Mouse (Mus musculus) forebrain, embryonic 11.5 days (tissue): Measurements from ENCODE around the gene Rnaseh2b. TPM values are rescaled to one million over a fixed set of nuclear protein-coding genes. Genes with fewer than 3 reads are reported as not detected.

Source experiments
- ATAC-seq: fragments of 200-750 bp; cut with Nextera tagmentation; replicated peaks from 2 replicates; pipeline ENCODE4 v1.8.0; 2017; ENCODE audit warnings: moderate TSS enrichment; ENCODE audit not compliant: low FRiP score
- DNase-seq: peaks from one replicate; pipeline ENCODE4 v3.0.0-alpha.2; 2017; ENCODE audit warnings: low spot score
- H3K27ac ChIP-seq: fragments of 300-500 bp; sonication (generic); 2 replicates; pipeline ENCODE4 v1.5.1; 2014; ENCODE audit warnings: low read depth, low read length
- H3K27me3 ChIP-seq: fragments of 300-500 bp; sonication (generic); 2 replicates; pipeline ENCODE4 v1.6.1; 2014; ENCODE audit warnings: mild to moderate bottlenecking, low read length, mixed read lengths; ENCODE audit not compliant: control insufficient read depth, insufficient read depth
- H3K36me3 ChIP-seq: fragments of 300-500 bp; sonication (generic); 2 replicates; pipeline ENCODE4 v1.6.1; 2014; ENCODE audit warnings: mild to moderate bottlenecking, low read length, moderate library complexity, mixed read lengths; ENCODE audit not compliant: control insufficient read depth, insufficient read depth
- H3K4me1 ChIP-seq: fragments of 300-500 bp; sonication (generic); replicated peaks from 2 replicates; pipeline ENCODE4 v1.6.1; 2014; ENCODE audit warnings: low read length, mixed read lengths; ENCODE audit not compliant: control insufficient read depth, insufficient read depth
- H3K4me2 ChIP-seq: fragments of 300-500 bp; sonication (generic); 2 replicates; pipeline ENCODE4 v1.6.1; 2014; ENCODE audit warnings: low read depth, mild to moderate bottlenecking, low read length, moderate library complexity, mixed read lengths; ENCODE audit not compliant: severe bottlenecking
- H3K4me3 ChIP-seq: fragments of 300-500 bp; sonication (generic); 2 replicates; pipeline ENCODE4 v1.5.1; 2014; ENCODE audit warnings: low read depth, low read length
- H3K9ac ChIP-seq: fragments of 300-500 bp; sonication (generic); 2 replicates; pipeline ENCODE4 v1.6.1; 2014; ENCODE audit warnings: low read length
- H3K9me3 ChIP-seq: fragments of 300-500 bp; sonication (generic); 2 replicates; pipeline ENCODE4 v1.6.1; 2016; ENCODE audit warnings: low read length, mixed read lengths; ENCODE audit not compliant: control insufficient read depth
- WGBS: fragments of 180-500 bp; shearing (Covaris S2); extraction: QIAGEN DNeasy Blood & Tissue Kit; methylation state at CpG from one replicate; pipeline ENCODE4 v1.1.7; 2014; 5-methylcytosine and 5-hydroxymethylcytosine counted together
- polyA plus RNA-seq: library from polyadenylated mRNA; unstranded; fragments of >200 nt; fragmentation: Nextera tagmentation; extraction: Ambion mirVana; gene quantifications from 2 replicates; pipeline ENCODE4 v1.2.1, GENCODE M21; 2014

Rnaseh2b gene
- polyA plus RNA-seq, 1 experiment from 2014 or later, result 71.7 TPM

DNA sequence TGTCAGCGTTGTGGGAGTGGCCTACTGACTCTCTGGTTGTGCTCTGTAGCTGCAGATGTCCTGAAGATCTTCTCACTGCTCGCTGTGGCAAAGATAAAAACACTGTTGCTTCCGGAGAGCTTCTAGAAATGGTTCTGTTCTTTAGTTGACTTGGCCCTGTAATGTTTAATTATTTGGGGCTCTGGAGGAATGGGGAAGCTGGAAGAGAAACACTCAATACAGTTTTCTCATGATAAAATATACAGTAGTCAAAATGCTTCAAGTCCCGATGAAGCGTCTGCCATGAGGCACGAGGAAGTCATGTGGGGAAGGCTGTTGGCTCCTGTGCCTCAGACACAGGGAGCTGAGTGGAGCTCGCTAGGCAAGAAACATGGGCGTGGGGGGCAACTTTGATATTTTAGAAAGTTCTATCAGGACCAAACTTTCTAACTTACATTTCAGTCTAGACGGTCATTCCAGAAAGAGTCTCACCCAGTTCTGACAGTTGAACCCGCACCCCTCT is 50.3 kb downstream of the Rnaseh2b start:
- no peak for ATAC-seq
- Histone ChIP-seq H3K27me3 (no peaks in the 10 kb centered on the region), H3K9ac (no peak overlapping the region), H3K27ac (no peak overlapping the region), H3K4me1 (no peaks in the 10 kb centered on the region; the same call in 1 of the 2 replicates), H3K9me3 (no peaks in the 10 kb centered on the region), H3K36me3 (no peaks in the 10 kb centered on the region), H3K4me2 (no peak overlapping the region), H3K4me3 (no peak overlapping the region)
- DNase-seq, result no peak
- WGBS, result 80% methylated on average over 10 of the region's 10 CpGs

DNA sequence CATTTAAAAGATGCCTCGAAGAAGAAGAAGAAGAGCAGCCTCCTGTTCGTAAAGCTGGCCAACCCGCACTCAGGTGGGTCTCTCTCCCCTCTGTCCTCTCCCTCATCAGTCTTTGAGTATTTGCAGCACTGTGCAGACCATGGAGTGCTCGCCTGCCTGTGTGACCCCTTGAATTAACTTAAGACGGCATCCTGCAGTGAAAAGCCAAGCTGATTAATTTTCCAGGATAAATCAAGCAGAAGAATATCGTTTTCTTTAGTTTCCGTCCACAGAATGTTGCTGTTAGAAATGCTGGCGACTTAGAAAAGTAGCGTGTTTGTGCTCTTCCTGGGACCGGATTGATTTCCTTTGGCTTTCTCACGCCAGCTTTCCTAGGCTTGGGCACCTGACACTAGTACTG is 54.2 kb downstream of the Rnaseh2b start:
- H3K36me3 ChIP-seq, result no peaks in the 10 kb centered on the region
- no peak overlapping the region for H3K9ac ChIP-seq
- H3K4me2 ChIP-seq, result no peak overlapping the region
- no peak overlapping the region for H3K4me3 ChIP-seq
- H3K27ac ChIP-seq, result no peak overlapping the region
- no peaks in the 10 kb centered on the region; the same call in 1 of the 2 replicates for H3K4me1 ChIP-seq
- no peaks in the 10 kb centered on the region for H3K27me3 ChIP-seq
- ATAC-seq, result no peak
- no peaks in the 10 kb centered on the region for H3K9me3 ChIP-seq
- WGBS, result 37% methylated on average over 11 of the region's 11 CpGs
- no peak for DNase-seq

DNA sequence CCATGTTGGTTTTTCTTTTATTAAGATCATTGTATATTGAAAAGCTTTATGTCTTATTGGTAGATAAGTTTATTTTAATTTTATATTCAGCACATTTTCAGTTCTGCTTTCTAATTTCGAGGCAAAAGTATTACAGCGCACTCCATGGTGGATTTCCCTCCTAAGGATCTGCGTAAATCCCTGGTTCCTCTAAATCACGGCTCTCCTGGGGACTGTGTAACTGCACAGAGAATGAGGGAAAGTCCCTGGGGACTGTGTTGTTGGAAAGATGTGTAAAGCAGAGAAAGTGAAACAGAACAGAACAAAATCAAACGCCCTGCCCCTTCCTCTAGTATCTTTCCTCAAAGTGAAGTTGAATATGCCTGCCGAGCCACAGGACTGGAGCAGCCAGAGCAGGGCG is 54.7 kb downstream of the Rnaseh2b start:
- no peak overlapping the region for H3K4me2 ChIP-seq
- no peak overlapping the region for H3K4me3 ChIP-seq
- no peaks in the 10 kb centered on the region for H3K36me3 ChIP-seq
- no peak overlapping the region for H3K27ac ChIP-seq
- no peak for DNase-seq
- H3K4me1 ChIP-seq, result no peaks in the 10 kb centered on the region; the same call in 1 of the 2 replicates
- no peak for ATAC-seq
- H3K9ac ChIP-seq, result no peak overlapping the region
- H3K9me3 ChIP-seq, result no peaks in the 10 kb centered on the region
- 81% methylated on average over 7 of the region's 7 CpGs for WGBS
- H3K27me3 ChIP-seq, result no peaks in the 10 kb centered on the region

DNA sequence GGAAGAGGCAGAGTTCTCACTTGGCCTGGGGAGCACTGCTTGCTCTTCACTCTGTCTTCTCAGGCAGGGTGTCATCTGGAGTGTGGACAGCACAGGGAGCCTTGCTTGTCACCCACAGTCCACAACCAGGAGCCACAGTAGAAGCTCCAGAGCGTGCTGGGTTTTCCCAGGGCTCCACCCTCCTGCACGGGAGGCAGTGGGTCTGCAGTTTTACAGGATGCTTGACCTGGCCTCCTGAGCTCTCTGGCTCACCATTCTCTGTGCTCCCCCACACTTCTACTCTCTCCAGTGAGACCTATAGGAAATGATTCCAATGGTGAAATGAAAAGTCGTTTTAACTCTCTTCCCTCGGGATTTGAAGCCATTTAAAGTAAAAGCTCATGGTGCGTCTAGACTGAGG is 57.4 kb downstream of the Rnaseh2b start:
- Histone ChIP-seq H3K36me3 (no peaks in the 10 kb centered on the region), H3K4me2 (no peak overlapping the region), H3K27ac (no peak overlapping the region), H3K4me1 (no peaks in the 10 kb centered on the region; the same call in 1 of the 2 replicates), H3K27me3 (no peaks in the 10 kb centered on the region), H3K9ac (no peak overlapping the region), H3K9me3 (no peaks in the 10 kb centered on the region), H3K4me3 (no peak overlapping the region)
- ATAC-seq (no peak), DNase-seq (no peak)
- 85% methylated on average over 5 of the region's 5 CpGs for WGBS

DNA sequence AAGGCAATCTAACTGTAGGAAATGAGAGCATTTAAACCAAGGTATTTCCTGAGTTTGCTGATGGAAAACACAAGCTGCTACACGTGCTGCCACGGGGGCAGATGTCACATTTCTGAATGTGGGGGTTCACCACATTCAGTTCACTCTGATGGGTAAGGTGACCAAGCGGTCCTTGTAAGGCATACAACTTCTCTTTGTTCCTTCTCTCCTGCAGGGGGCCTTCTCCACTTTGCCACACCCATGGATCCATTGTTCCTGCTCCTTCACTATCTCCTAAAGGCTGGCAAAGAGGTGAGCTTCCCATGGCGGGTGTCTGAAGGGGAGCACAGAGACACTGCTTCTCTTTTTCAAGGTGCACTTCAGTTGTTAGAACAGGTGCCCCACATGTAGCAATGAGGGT is 57.8 kb downstream of the Rnaseh2b start:
- Histone ChIP-seq H3K9me3 (no peaks in the 10 kb centered on the region), H3K4me1 (no peaks in the 10 kb centered on the region; the same call in 1 of the 2 replicates), H3K36me3 (no peaks in the 10 kb centered on the region), H3K4me3 (no peak overlapping the region), H3K9ac (no peak overlapping the region), H3K4me2 (no peak overlapping the region), H3K27me3 (no peaks in the 10 kb centered on the region), H3K27ac (no peak overlapping the region)
- 75% methylated on average over 4 of the region's 4 CpGs for WGBS
- DNase-seq (no peak), ATAC-seq (no peak)

DNA sequence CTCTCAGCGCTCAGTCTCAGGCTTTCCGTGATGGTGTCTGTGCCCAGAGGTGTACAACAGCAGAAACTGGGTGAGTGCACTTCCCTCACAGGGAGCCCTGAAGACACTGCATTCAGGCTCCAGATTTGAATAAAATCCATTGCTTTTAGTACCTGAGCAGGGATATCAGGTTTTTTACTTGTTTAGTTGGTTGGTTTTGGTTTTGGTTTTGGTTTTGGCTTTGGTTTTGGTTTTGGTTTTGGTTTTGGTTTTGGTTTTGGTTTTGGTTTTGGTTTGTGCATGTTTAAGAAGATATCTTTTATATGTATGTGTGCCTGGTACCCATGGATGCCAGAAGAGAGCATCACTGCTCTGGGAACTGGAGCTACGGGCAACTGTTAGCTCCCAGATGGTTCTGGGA is 58.5 kb downstream of the Rnaseh2b start:
- no peak overlapping the region for H3K27ac ChIP-seq
- H3K4me1 ChIP-seq, result no peaks in the 10 kb centered on the region; the same call in 1 of the 2 replicates
- ATAC-seq, result no peak
- WGBS, result 94% methylated on average over 3 of the region's 3 CpGs
- H3K27me3 ChIP-seq, result no peaks in the 10 kb centered on the region
- no peaks in the 10 kb centered on the region for H3K36me3 ChIP-seq
- H3K9ac ChIP-seq, result no peak overlapping the region
- H3K9me3 ChIP-seq, result no peaks in the 10 kb centered on the region
- DNase-seq, result no peak
- H3K4me2 ChIP-seq, result no peak overlapping the region
- no peak overlapping the region for H3K4me3 ChIP-seq

DNA sequence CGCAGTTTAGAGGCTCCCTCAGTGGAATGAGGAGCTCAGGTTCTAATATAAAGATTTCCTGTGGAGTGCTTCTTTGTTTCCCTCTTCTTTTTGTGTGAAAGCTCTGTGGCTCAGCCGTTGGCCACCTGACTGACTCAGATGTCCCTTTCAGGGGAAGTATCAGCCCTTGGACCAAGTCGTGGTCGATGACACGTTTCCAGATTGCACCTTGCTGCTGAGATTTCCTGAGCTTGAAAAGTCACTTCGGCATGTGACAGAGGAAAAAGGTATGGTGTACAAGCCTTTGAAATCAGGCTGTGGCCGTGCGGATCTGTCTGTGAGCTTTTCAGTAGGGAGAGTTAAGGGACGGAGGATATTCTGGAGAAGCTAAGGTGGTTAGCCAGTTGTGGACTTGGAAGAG is 61.0 kb downstream of the Rnaseh2b start:
- H3K36me3 ChIP-seq, result no peaks in the 10 kb centered on the region
- DNase-seq (no peak), ATAC-seq (no peak)
- no peak overlapping the region for H3K4me2 ChIP-seq
- no peak overlapping the region for H3K4me3 ChIP-seq
- H3K9ac ChIP-seq, result no peak overlapping the region
- H3K4me1 ChIP-seq, result no peaks in the 10 kb centered on the region
- H3K27ac ChIP-seq, result no peak overlapping the region
- WGBS, result 71% methylated on average over 9 of the region's 9 CpGs
- no peaks in the 10 kb centered on the region for H3K27me3 ChIP-seq
- H3K9me3 ChIP-seq, result no peaks in the 10 kb centered on the region

DNA sequence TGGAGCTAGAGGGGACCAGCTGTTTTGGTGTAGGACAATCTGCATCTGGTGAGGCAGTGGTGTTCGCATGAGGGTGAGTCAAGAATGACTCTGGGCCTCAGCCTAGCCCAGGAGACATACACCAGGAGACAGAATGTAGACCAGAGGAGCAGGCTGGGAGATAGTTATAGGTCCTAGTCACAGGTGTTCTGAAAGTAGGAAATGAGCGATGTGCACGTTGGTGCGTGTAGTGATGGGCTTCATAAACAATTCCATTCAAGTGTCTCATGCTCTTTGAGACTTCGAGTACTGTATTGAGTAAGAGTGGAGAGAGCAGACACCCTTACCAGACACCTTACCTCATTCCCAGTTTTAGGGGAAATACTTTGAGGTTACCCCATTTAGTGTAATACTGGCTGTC is 61.4 kb downstream of the Rnaseh2b start:
- Histone ChIP-seq H3K27ac (no peak overlapping the region), H3K4me3 (no peak overlapping the region), H3K36me3 (no peaks in the 10 kb centered on the region), H3K4me2 (no peak overlapping the region), H3K27me3 (no peaks in the 10 kb centered on the region), H3K9me3 (no peaks in the 10 kb centered on the region), H3K9ac (no peak overlapping the region), H3K4me1 (no peaks in the 10 kb centered on the region)
- WGBS, result 92% methylated on average over 5 of the region's 5 CpGs
- ATAC-seq (no peak), DNase-seq (no peak)

DNA sequence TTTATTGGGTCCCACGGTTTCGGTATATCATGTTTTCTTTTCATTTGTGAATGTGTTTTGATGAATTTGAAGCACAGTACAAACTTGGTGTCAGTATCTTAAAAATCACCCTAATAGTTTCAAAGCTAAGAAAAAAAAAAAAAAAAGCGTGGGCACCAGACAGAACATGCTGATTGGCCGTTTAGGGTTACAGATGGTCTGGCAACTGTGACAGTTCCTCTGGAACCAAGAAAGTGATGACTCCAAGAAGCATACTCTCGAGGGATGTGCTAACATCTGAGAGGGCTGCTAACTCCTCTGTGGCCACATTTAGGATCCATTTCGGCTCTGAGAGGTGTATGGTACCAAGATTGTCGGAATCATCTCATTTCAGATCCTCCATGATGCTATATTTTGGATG is 62.8 kb downstream of the Rnaseh2b start:
- Histone ChIP-seq H3K36me3 (no peaks in the 10 kb centered on the region), H3K27ac (no peak overlapping the region), H3K4me2 (no peak overlapping the region), H3K27me3 (no peaks in the 10 kb centered on the region), H3K4me3 (no peak overlapping the region), H3K4me1 (no peaks in the 10 kb centered on the region), H3K9ac (no peak overlapping the region), H3K9me3 (no peaks in the 10 kb centered on the region)
- 88% methylated on average over 7 of the region's 7 CpGs for whole genome bisulfite sequencing
- ATAC-seq, result no peak
- no peak for DNase-seq
